Mouse (Mus musculus) ES-E14 (cell line): ENCODE results near the gene Med23.

Source experiments
- CHD2 ChIP-seq: IDR thresholded peaks from 2 replicates; pipeline ENCODE4 v1.6.1; 2014; ENCODE audit warnings: mild to moderate bottlenecking, low read depth, low read length, inconsistent platforms
- HCFC1 ChIP-seq: IDR thresholded peaks from 2 replicates; pipeline ENCODE4 v1.6.1; 2012; ENCODE audit warnings: low read length, inconsistent platforms, borderline replicate concordance; ENCODE audit not compliant: insufficient read depth
- MAFK ChIP-seq: IDR thresholded peaks from 2 replicates; pipeline ENCODE4 v1.6.1; 2014; ENCODE audit warnings: mild to moderate bottlenecking, low read depth, low read length, inconsistent platforms; ENCODE audit not compliant: insufficient read depth
- ZC3H11A ChIP-seq: IDR thresholded peaks from 2 replicates; pipeline ENCODE4 v1.6.1; 2012; ENCODE audit warnings: low read depth, mild to moderate bottlenecking, inconsistent platforms, low read length, borderline replicate concordance

DNA sequence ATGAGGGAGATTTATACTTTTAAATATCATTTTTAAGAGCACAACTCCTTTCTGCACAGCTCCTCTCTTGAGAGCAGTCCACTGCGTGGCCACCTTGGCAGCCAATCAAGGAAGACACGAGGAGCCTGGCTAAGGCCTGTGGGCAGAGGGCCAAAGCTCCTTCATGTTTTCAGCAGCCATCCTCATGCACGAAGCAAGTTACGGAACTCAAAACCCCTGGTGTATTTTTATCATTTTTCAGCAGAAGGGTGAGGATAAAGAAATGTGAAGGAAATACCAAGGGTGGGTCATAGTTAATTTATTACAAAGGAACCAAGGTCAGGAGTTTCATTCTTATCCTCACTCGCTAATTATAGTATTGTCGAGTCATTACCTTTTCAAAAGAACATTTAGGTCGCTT, 82.8 kb downstream of the Med23 start:
- no peak for TF ChIP-seq HCFC1
- no peak for TF ChIP-seq ZC3H11A
- TF ChIP-seq CHD2 = no peak
- TF ChIP-seq MAFK = no peak
